Comparison of ENCODE assay signal across 9 mouse cellular contexts in genomic region chr12:70348026-70348425, GRCm38 (mm10). TPM values are rescaled to one million over a fixed set of nuclear protein-coding genes. Genes with fewer than 3 reads are reported as not detected.
DNase-seq lines count a peak whose midpoint lies in the region; ATAC-seq and TF ChIP-seq lines count a peak whose summit lies in the region.
"Had no signal": no experiment of that assay in that cellular context is flagged by ENCODE, and none has a peak within 500 bp of the region (broad histone marks: within the 10 kb centered on the region; RNA-seq: fewer than 3 reads in every experiment).

No protein-coding gene starts in this region.

- H3K4me3 ChIP-seq in lung, embryonic 14.5 days (ENCODE audit: low read depth, low read length): peak overlapping the region; percentile 56
- H3K4me3 ChIP-seq in forebrain, embryonic 12.5 days (replicated peaks): peak overlapping the region; percentile 68
- peak overlapping the region; percentile 61 for H3K4me3 ChIP-seq in limb, embryonic 12.5 days (replicated peaks)
- H3K4me3 ChIP-seq in small intestine, adult 2 months (ENCODE audit: low read depth, low read length): 0 out of 2 replicates have a peak overlapping the region, but pooled peaks have one; percentile 57

- no peak for DNase-seq in lung, embryonic 14.5 days
- DNase-seq in lung, adult 18-20 months: no peak
- DNase-seq in T-cell, adult 2 months (ENCODE audit: low spot score): no peak
- no peak for DNase-seq in cerebellum, postnatal 36 days
- no peak for DNase-seq in retina, postnatal 1 day

- no peak for TF ChIP-seq POLR2A in small intestine, adult 2 months (IDR thresholded peaks at IDR 0.05; ENCODE audit: low read depth, low read length)

- peaks cover 29% of the 10 kb centered on the region for H3K27me3 ChIP-seq in lung, embryonic 14.5 days (ENCODE audit: insufficient read depth, low read length)
- peaks cover 20% of the 10 kb centered on the region; the same call in 1 of the 2 replicates for H3K27me3 ChIP-seq in forebrain, embryonic 12.5 days
- H3K27me3 ChIP-seq in limb, embryonic 12.5 days: peaks cover 36% of the 10 kb centered on the region
- peaks cover 15% of the 10 kb centered on the region for H3K27me3 ChIP-seq in small intestine, adult 2 months (ENCODE audit: control insufficient read depth, insufficient read depth, low read length)

- no peaks in the 10 kb centered on the region for H3K9me3 ChIP-seq in lung, embryonic 14.5 days (ENCODE audit: low read depth, low read length)
- H3K9me3 ChIP-seq in forebrain, embryonic 12.5 days: no peaks in the 10 kb centered on the region
- no peaks in the 10 kb centered on the region for H3K9me3 ChIP-seq in limb, embryonic 12.5 days

- 11% methylated on average over 8 of the region's 8 CpGs for WGBS in lung, embryonic 14.5 days
- 15% methylated on average over 8 of the region's 8 CpGs for WGBS in forebrain, embryonic 12.5 days
- WGBS in limb, embryonic 12.5 days: 20% methylated on average over 8 of the region's 8 CpGs
- WGBS in small intestine, adult 2 months: 16% methylated on average over 8 of the region's 8 CpGs

- no peaks in the 10 kb centered on the region for H3K36me3 ChIP-seq in lung, embryonic 14.5 days (ENCODE audit: insufficient read depth)
- no peaks in the 10 kb centered on the region for H3K36me3 ChIP-seq in forebrain, embryonic 12.5 days (replicated peaks)
- no peaks in the 10 kb centered on the region for H3K36me3 ChIP-seq in limb, embryonic 12.5 days
- H3K36me3 ChIP-seq in small intestine, adult 2 months (ENCODE audit: control insufficient read depth, insufficient read depth, low read length): no peaks in the 10 kb centered on the region

- peak overlapping the region; percentile 94 for H3K4me2 ChIP-seq in lung, embryonic 14.5 days
- peak overlapping the region; percentile 99 for H3K4me2 ChIP-seq in forebrain, embryonic 12.5 days
- peak overlapping the region; percentile 89 for H3K4me2 ChIP-seq in limb, embryonic 12.5 days

- H3K27ac ChIP-seq in lung, embryonic 14.5 days (ENCODE audit: low read depth): no peak overlapping the region; the same call in 1 of the 2 replicates
- peak overlapping the region; percentile 95 for H3K27ac ChIP-seq in forebrain, embryonic 12.5 days
- H3K27ac ChIP-seq in limb, embryonic 12.5 days: no peak overlapping the region; the same call in 1 of the 2 replicates
- no peak overlapping the region for H3K27ac ChIP-seq in small intestine, adult 2 months (ENCODE audit: insufficient read depth, low read depth, low read length)

- H3K4me1 ChIP-seq in lung, embryonic 14.5 days (ENCODE audit: insufficient read depth): peaks cover 9% of the 10 kb centered on the region; the same call in 1 of the 2 replicates
- H3K4me1 ChIP-seq in forebrain, embryonic 12.5 days: peaks cover 31% of the 10 kb centered on the region
- peaks cover 17% of the 10 kb centered on the region for H3K4me1 ChIP-seq in limb, embryonic 12.5 days (replicated peaks)
- peaks cover 5% of the 10 kb centered on the region; the same call in 1 of the 2 replicates for H3K4me1 ChIP-seq in small intestine, adult 2 months (ENCODE audit: control insufficient read depth, insufficient read depth, insufficient read length, low read length)

- H3K9ac ChIP-seq in lung, embryonic 14.5 days: no peak overlapping the region
- peak overlapping the region; percentile 66 for H3K9ac ChIP-seq in forebrain, embryonic 12.5 days
- H3K9ac ChIP-seq in limb, embryonic 12.5 days (replicated peaks): peak overlapping the region; percentile 61

- no peak for ATAC-seq in lung, embryonic 14.5 days (ENCODE audit: insufficient read depth)
- ATAC-seq in forebrain, embryonic 12.5 days (ENCODE audit: low FRiP score): no peak
- ATAC-seq in limb, embryonic 12.5 days (ENCODE audit: insufficient number of reproducible peaks, insufficient read depth, low FRiP score, low TSS enrichment, low read depth): no peak

- TF ChIP-seq CTCF in lung, embryonic 14.5 days (IDR thresholded peaks at IDR 0.05; ENCODE audit: low read depth): no peak
- no peak for TF ChIP-seq CTCF in small intestine, adult 2 months (IDR thresholded peaks at IDR 0.05; ENCODE audit: extremely low read depth, insufficient read length, insufficient replicate concordance, low read depth, low read length)

RNA-seq across cellular contexts. Expression of gene Trim9, which starts 0.6 kb away (rescaled TPM):
- polyA plus RNA-seq in lung, embryonic 14.5 days (2014; fragmentation: Nextera tagmentation; extraction: Ambion mirVana): 0.47 and 0.59 TPM in 2 replicates
- 17.5 and 18.1 TPM in 2 replicates for polyA plus RNA-seq in forebrain, embryonic 12.5 days (2016; fragmentation: Nextera tagmentation; extraction: Ambion mirVana)
- polyA plus RNA-seq in limb, embryonic 12.5 days (2016; fragmentation: Nextera tagmentation; extraction: Ambion mirVana): 0.64 and 0.90 TPM in 2 replicates
- 0.04 and 0.15 TPM in 2 replicates for polyA plus RNA-seq in small intestine, adult 2 months (2012; rRNA removed)
- polyA plus RNA-seq: inflammation-experienced regulatory T-cells, adult 6 months had no signal
